Comparison of ENCODE assay signal across 7 mouse cellular contexts in the genomic region with DNA sequence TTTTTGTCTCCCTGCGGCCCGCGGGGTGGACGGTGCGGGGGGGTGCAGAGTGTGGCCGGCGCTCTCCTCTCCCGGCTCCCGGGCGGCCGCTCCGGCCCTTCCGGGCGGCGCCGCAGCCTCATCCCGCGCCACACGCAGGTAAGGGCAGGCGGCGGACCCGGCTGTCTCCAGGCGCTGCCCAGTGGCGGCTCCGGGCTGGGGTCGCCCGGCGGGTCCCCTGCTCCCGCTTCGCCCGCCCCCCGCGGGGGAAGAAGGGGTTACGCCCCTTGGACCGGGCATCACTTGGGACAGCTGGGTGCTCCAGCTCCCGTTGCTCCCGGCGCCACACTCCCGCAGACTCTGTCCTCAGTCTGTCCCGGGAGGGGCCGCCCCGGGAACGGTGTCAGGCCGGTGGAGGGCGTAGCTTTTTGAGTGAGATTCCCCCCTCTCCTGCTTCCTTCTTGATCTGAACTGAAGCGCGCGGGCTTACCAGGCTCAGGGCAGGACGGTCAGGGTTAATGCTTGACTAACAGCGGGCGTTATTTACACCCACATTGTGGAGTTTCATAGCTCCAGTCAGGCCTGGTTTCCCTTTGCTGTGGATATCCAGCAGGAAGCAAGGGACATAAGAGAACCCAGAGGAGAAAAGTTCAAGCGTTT. TPM values are rescaled to one million over a fixed set of nuclear protein-coding genes. Genes with fewer than 3 reads are reported as not detected.
DNase-seq lines count a peak whose midpoint lies in the region; ATAC-seq lines count a peak whose summit lies in the region.

No protein-coding gene starts in this region.

- intact Hi-C loops in left cerebral cortex, postnatal 25 days (cut with DNase I) = no loop called here

- H3K27me3 ChIP-seq in hindbrain, embryonic 13.5 days = no peaks in the 10 kb centered on the region

- H3K27ac ChIP-seq in hindbrain, embryonic 13.5 days = peak overlapping the region; percentile 91

- peak overlapping the region; percentile 85 for H3K4me2 ChIP-seq in hindbrain, embryonic 13.5 days

- ATAC-seq in hindbrain, embryonic 13.5 days (ENCODE audit: low FRiP score) = peak; percentile 81

- DNase-seq in NIH3T3 (ENCODE audit: low read depth) = peak; percentile 48
- DNase-seq in cerebellum, adult 11-12 months = peak; percentile 67
- DNase-seq in frontal cortex, postnatal 36 days (ENCODE audit: low spot score in 2 of 2) = peak; percentile 45 to 48
- peak; percentile 30 to 35 for DNase-seq in left cerebral cortex, postnatal 25 days (ENCODE audit: low spot score in 2 of 2)
- peak; percentile 41 for DNase-seq in mesoderm, embryonic 11.5 days (ENCODE audit: low read depth, low spot score)
- DNase-seq in spleen, adult 18-20 months = peak; percentile 18 to 43

- under 1% methylated on average over 33 of the region's 52 CpGs for WGBS in hindbrain, embryonic 13.5 days

- H3K9me3 ChIP-seq in hindbrain, embryonic 13.5 days = no peaks in the 10 kb centered on the region

- H3K9ac ChIP-seq in hindbrain, embryonic 13.5 days = peak overlapping the region; percentile 94

- H3K4me1 ChIP-seq in hindbrain, embryonic 13.5 days (replicated peaks) = peaks cover 28% of the 10 kb centered on the region

- no peaks in the 10 kb centered on the region; the same call in 1 of the 2 replicates for H3K36me3 ChIP-seq in hindbrain, embryonic 13.5 days

- peak overlapping the region; percentile 97 for H3K4me3 ChIP-seq in hindbrain, embryonic 13.5 days

RNA-seq across cellular contexts. Expression of gene Lrrfip2, which starts 1.0 kb away (rescaled TPM):
- polyA plus RNA-seq in hindbrain, embryonic 13.5 days (2015; fragmentation: Nextera tagmentation; extraction: Ambion mirVana) = 42.3 and 45.9 TPM in 2 replicates
- total RNA-seq in left cerebral cortex, postnatal 25 days (2021) = 10 to 100 TPM; 38.7 to 42.8 TPM

Comparison
In these comparisons a context has a peak if more than half of its experiments do, and no peak if none do; other contexts are left out.
1. Peak in every context shown above with its lines: DNase-seq, ATAC-seq, H3K4me3 ChIP-seq and H3K27ac ChIP-seq.